Mouse (Mus musculus): ENCODE results near the gene Tnr. TPM values are rescaled to one million over a fixed set of nuclear protein-coding genes. Genes with fewer than 3 reads are reported as not detected.

The Tnr gene
- polyA plus RNA-seq, 1 experiment from 2014 or later: not detected

- Histone ChIP-seq H3K4me2 (ENCODE audit: low read depth, low read length) (no peak overlapping the region), H3K36me3 (replicated peaks; ENCODE audit: insufficient read depth, low read length) (no peaks in the 10 kb centered on the region), H3K4me3 (ENCODE audit: low read depth, low read length) (no peak overlapping the region), H3K9ac (replicated peaks) (no peak overlapping the region), H3K27ac (ENCODE audit: low read depth) (no peak overlapping the region), H3K9me3 (ENCODE audit: low read length) (no peaks in the 10 kb centered on the region), H3K27me3 (ENCODE audit: insufficient read depth, low read length) (no peaks in the 10 kb centered on the region), H3K4me1 (ENCODE audit: insufficient read depth) (no peaks in the 10 kb centered on the region)
- ATAC-seq: no peak
- no peak for TF ChIP-seq CTCF (IDR thresholded peaks at IDR 0.05; ENCODE audit: low read depth)
- TF ChIP-seq EP300 (IDR thresholded peaks at IDR 0.05; ENCODE audit: low read depth): no peak
- 61% methylated on average over 11 of the region's 11 CpGs for WGBS (ENCODE audit: insufficient replicate concordance)
- no peak for DNase-seq
Observed at GRCm38 (mm10) chr1:159657856-159658542, 134.4 kb downstream of the Tnr start.

- Histone ChIP-seq H3K36me3 (replicated peaks; ENCODE audit: insufficient read depth, low read length) (no peaks in the 10 kb centered on the region), H3K27me3 (ENCODE audit: insufficient read depth, low read length) (no peaks in the 10 kb centered on the region), H3K4me2 (ENCODE audit: low read depth, low read length) (no peak overlapping the region), H3K27ac (ENCODE audit: low read depth) (no peak overlapping the region), H3K9me3 (ENCODE audit: low read length) (no peaks in the 10 kb centered on the region), H3K4me3 (ENCODE audit: low read depth, low read length) (no peak overlapping the region), H3K4me1 (ENCODE audit: insufficient read depth) (no peaks in the 10 kb centered on the region), H3K9ac (replicated peaks) (no peak overlapping the region)
- 55% methylated on average over 6 of the region's 6 CpGs for WGBS (ENCODE audit: insufficient replicate concordance)
- DNase-seq (no peak), ATAC-seq (no peak)
- no peak for TF ChIP-seq CTCF (IDR thresholded peaks at IDR 0.05; ENCODE audit: low read depth)
- no peak for TF ChIP-seq EP300 (IDR thresholded peaks at IDR 0.05; ENCODE audit: low read depth)
Observed at GRCm38 (mm10) chr1:159660620-159661501, 137.3 kb downstream of the Tnr start.

GRCm38 (mm10) chr1:159664496-159664895, 140.9 kb downstream of the Tnr start:
- H3K27me3 ChIP-seq (ENCODE audit: insufficient read depth, low read length): no peaks in the 10 kb centered on the region
- no peak overlapping the region for H3K4me3 ChIP-seq (ENCODE audit: low read depth, low read length)
- TF ChIP-seq EP300 (IDR thresholded peaks at IDR 0.05; ENCODE audit: low read depth) (no peak), CTCF (IDR thresholded peaks at IDR 0.05; ENCODE audit: low read depth) (no peak)
- no peak for ATAC-seq
- H3K27ac ChIP-seq (ENCODE audit: low read depth): no peak overlapping the region
- WGBS (ENCODE audit: insufficient replicate concordance): 79% methylated on average over 3 of the region's 3 CpGs
- no peaks in the 10 kb centered on the region for H3K36me3 ChIP-seq (replicated peaks; ENCODE audit: insufficient read depth, low read length)
- H3K4me2 ChIP-seq (ENCODE audit: low read depth, low read length): no peak overlapping the region
- no peak overlapping the region for H3K9ac ChIP-seq (replicated peaks)
- H3K9me3 ChIP-seq (ENCODE audit: low read length): no peaks in the 10 kb centered on the region
- no peaks in the 10 kb centered on the region for H3K4me1 ChIP-seq (ENCODE audit: insufficient read depth)
- no peak for DNase-seq

GRCm38 (mm10) chr1:159664945-159665344, 141.4 kb downstream of the Tnr start:
- Histone ChIP-seq H3K27me3 (ENCODE audit: insufficient read depth, low read length) (no peaks in the 10 kb centered on the region), H3K9me3 (ENCODE audit: low read length) (no peaks in the 10 kb centered on the region), H3K27ac (ENCODE audit: low read depth) (no peak overlapping the region), H3K9ac (replicated peaks) (no peak overlapping the region), H3K4me1 (ENCODE audit: insufficient read depth) (no peaks in the 10 kb centered on the region), H3K4me3 (ENCODE audit: low read depth, low read length) (no peak overlapping the region), H3K36me3 (replicated peaks; ENCODE audit: insufficient read depth, low read length) (no peaks in the 10 kb centered on the region), H3K4me2 (ENCODE audit: low read depth, low read length) (no peak overlapping the region)
- ATAC-seq (no peak), DNase-seq (no peak)
- no peak for TF ChIP-seq CTCF (IDR thresholded peaks at IDR 0.05; ENCODE audit: low read depth)
- 76% methylated on average over 4 of the region's 4 CpGs for WGBS (ENCODE audit: insufficient replicate concordance)

GRCm38 (mm10) chr1:159670629-159671150, 147.1 kb downstream of the Tnr start:
- Histone ChIP-seq H3K9ac (replicated peaks) (no peak overlapping the region), H3K36me3 (replicated peaks; ENCODE audit: insufficient read depth, low read length) (no peaks in the 10 kb centered on the region), H3K4me3 (ENCODE audit: low read depth, low read length) (no peak overlapping the region), H3K27ac (ENCODE audit: low read depth) (no peak overlapping the region), H3K27me3 (ENCODE audit: insufficient read depth, low read length) (no peaks in the 10 kb centered on the region), H3K4me1 (ENCODE audit: insufficient read depth) (no peaks in the 10 kb centered on the region), H3K4me2 (ENCODE audit: low read depth, low read length) (no peak overlapping the region), H3K9me3 (ENCODE audit: low read length) (no peaks in the 10 kb centered on the region)
- TF ChIP-seq EP300 (IDR thresholded peaks at IDR 0.05; ENCODE audit: low read depth): no peak
- TF ChIP-seq CTCF (IDR thresholded peaks at IDR 0.05; ENCODE audit: low read depth): no peak
- 62% methylated on average over 16 of the region's 16 CpGs for whole genome bisulfite sequencing (ENCODE audit: insufficient replicate concordance)
- ATAC-seq: peak; percentile 19; the same call in 1 of the 2 replicates
- no peak for DNase-seq

GRCm38 (mm10) chr1:159671181-159671580, 147.6 kb downstream of the Tnr start:
- whole genome bisulfite sequencing (ENCODE audit: insufficient replicate concordance): 70% methylated on average over 8 of the region's 8 CpGs
- Histone ChIP-seq H3K9me3 (ENCODE audit: low read length) (no peaks in the 10 kb centered on the region), H3K4me2 (ENCODE audit: low read depth, low read length) (no peak overlapping the region), H3K27ac (ENCODE audit: low read depth) (no peak overlapping the region), H3K4me1 (ENCODE audit: insufficient read depth) (no peaks in the 10 kb centered on the region), H3K27me3 (ENCODE audit: insufficient read depth, low read length) (no peaks in the 10 kb centered on the region), H3K9ac (replicated peaks) (no peak overlapping the region), H3K4me3 (ENCODE audit: low read depth, low read length) (no peak overlapping the region), H3K36me3 (replicated peaks; ENCODE audit: insufficient read depth, low read length) (no peaks in the 10 kb centered on the region)
- no peak for DNase-seq
- ATAC-seq: no peak
- no peak for TF ChIP-seq CTCF (IDR thresholded peaks at IDR 0.05; ENCODE audit: low read depth)
- no peak for TF ChIP-seq EP300 (IDR thresholded peaks at IDR 0.05; ENCODE audit: low read depth)
